Mouse (Mus musculus) forebrain, embryonic 12.5 days (tissue): Measurements from ENCODE around the gene Wnt1. TPM values are rescaled to one million over a fixed set of nuclear protein-coding genes. Genes with fewer than 3 reads are reported as not detected.

Experiments
- ATAC-seq: fragments of 200-750 bp; cut with Nextera tagmentation; 2 replicates; pipeline ENCODE4 v1.8.0; 2017; ENCODE audit warnings: moderate TSS enrichment; ENCODE audit not compliant: low FRiP score
- H3K27ac ChIP-seq: fragments of 300-500 bp; sonication (generic); 2 replicates; pipeline ENCODE4 v1.5.1; 2016; ENCODE audit warnings: mild to moderate bottlenecking
- H3K27me3 ChIP-seq: fragments of 300-500 bp; sonication (generic); 2 replicates; pipeline ENCODE4 v1.6.1; 2016; ENCODE audit warnings: mild to moderate bottlenecking
- H3K36me3 ChIP-seq: fragments of 300-500 bp; sonication (generic); replicated peaks from 2 replicates; pipeline ENCODE4 v1.6.1; 2016; ENCODE audit warnings: mild to moderate bottlenecking
- H3K4me1 ChIP-seq: fragments of 300-500 bp; sonication (generic); 2 replicates; pipeline ENCODE4 v1.6.1; 2016
- H3K4me2 ChIP-seq: fragments of 300-500 bp; sonication (generic); 2 replicates; pipeline ENCODE4 v1.6.1; 2016; ENCODE audit warnings: mild to moderate bottlenecking, moderate library complexity
- H3K4me3 ChIP-seq: fragments of 300-500 bp; sonication (generic); replicated peaks from 2 replicates; pipeline ENCODE4 v1.5.1; 2016; ENCODE audit warnings: mild to moderate bottlenecking
- H3K9ac ChIP-seq: fragments of 300-500 bp; sonication (generic); 2 replicates; pipeline ENCODE4 v1.6.1; 2016; ENCODE audit warnings: mild to moderate bottlenecking
- H3K9me3 ChIP-seq: fragments of 300-500 bp; sonication (generic); 2 replicates; pipeline ENCODE4 v1.6.1; 2016
- WGBS: fragments of 180-500 bp; shearing (Covaris S2); methylation state at CpG from one replicate; pipeline ENCODE4 v1.1.7; 2016; 5-methylcytosine and 5-hydroxymethylcytosine counted together
- polyA plus RNA-seq: library from polyadenylated mRNA; unstranded; fragments of >200 nt; fragmentation: Nextera tagmentation; extraction: Ambion mirVana; gene quantifications from 2 replicates; pipeline ENCODE4 v1.2.1, GENCODE M21; 2016

The Wnt1 gene
- polyA plus RNA-seq, 1 experiment from 2014 or later: 0.61 TPM

GRCm38 (mm10) chr15:98832161-98833058, 42.8 kb downstream of the Wnt1 start:
- ATAC-seq: no peak
- H3K4me1 ChIP-seq: peaks cover 13% of the 10 kb centered on the region
- H3K4me2 ChIP-seq: peak overlapping the region; percentile 69
- H3K9me3 ChIP-seq: no peaks in the 10 kb centered on the region
- 59% methylated on average over 12 of the region's 12 CpGs for WGBS
- no peak overlapping the region for H3K9ac ChIP-seq
- peaks cover 44% of the 10 kb centered on the region for H3K36me3 ChIP-seq
- no peaks in the 10 kb centered on the region for H3K27me3 ChIP-seq
- H3K27ac ChIP-seq: 0 out of 2 replicates have a peak overlapping the region, but pooled peaks have one; percentile 2
- no peak overlapping the region for H3K4me3 ChIP-seq

- Histone ChIP-seq H3K4me3 (no peak overlapping the region), H3K4me2 (no peak overlapping the region), H3K9me3 (no peaks in the 10 kb centered on the region), H3K4me1 (peaks cover 13% of the 10 kb centered on the region), H3K27ac (no peak overlapping the region), H3K36me3 (peaks cover 52% of the 10 kb centered on the region), H3K27me3 (no peaks in the 10 kb centered on the region), H3K9ac (no peak overlapping the region)
- ATAC-seq: no peak
- 91% methylated on average over 11 of the region's 11 CpGs for WGBS
These were observed 43.6 kb downstream of the Wnt1 start for GRCm38 (mm10) chr15:98833281-98833680.

- H3K4me3 ChIP-seq: no peak overlapping the region
- H3K9ac ChIP-seq: no peak overlapping the region
- no peak overlapping the region for H3K4me2 ChIP-seq
- H3K9me3 ChIP-seq: no peaks in the 10 kb centered on the region
- peaks cover 60% of the 10 kb centered on the region for H3K36me3 ChIP-seq
- ATAC-seq: no peak
- 88% methylated on average over 13 of the region's 13 CpGs for WGBS
- peaks cover 13% of the 10 kb centered on the region for H3K4me1 ChIP-seq
- no peak overlapping the region for H3K27ac ChIP-seq
- no peaks in the 10 kb centered on the region for H3K27me3 ChIP-seq
These were observed 44.4 kb downstream of the Wnt1 start for GRCm38 (mm10) chr15:98834059-98834458.

- H3K36me3 ChIP-seq: peaks cover 72% of the 10 kb centered on the region
- no peak overlapping the region for H3K9ac ChIP-seq
- 93% methylated on average over 14 of the region's 14 CpGs for WGBS
- no peaks in the 10 kb centered on the region for H3K9me3 ChIP-seq
- no peak overlapping the region for H3K4me3 ChIP-seq
- ATAC-seq: no peak
- no peaks in the 10 kb centered on the region for H3K27me3 ChIP-seq
- H3K4me1 ChIP-seq: peaks cover 6% of the 10 kb centered on the region
- H3K27ac ChIP-seq: no peak overlapping the region
- H3K4me2 ChIP-seq: no peak overlapping the region
These were observed 45.6 kb downstream of the Wnt1 start for GRCm38 (mm10) chr15:98835291-98835690.

GRCm38 (mm10) chr15:98837006-98837742, 47.5 kb downstream of the Wnt1 start:
- no peak for ATAC-seq

GRCm38 (mm10) chr15:98837743-98838103, 48.1 kb downstream of the Wnt1 start:
- Histone ChIP-seq H3K36me3 (peaks cover 97% of the 10 kb centered on the region), H3K9me3 (no peaks in the 10 kb centered on the region), H3K9ac (no peak overlapping the region), H3K4me2 (no peak overlapping the region), H3K27me3 (no peaks in the 10 kb centered on the region), H3K4me3 (no peak overlapping the region), H3K4me1 (no peaks in the 10 kb centered on the region), H3K27ac (no peak overlapping the region)
- no peak for ATAC-seq
- 73% methylated on average over 4 of the region's 4 CpGs for WGBS

More at GRCm38 (mm10) chr15:98837006-98837742, 47.5 kb downstream of the Wnt1 start:
- H3K9me3 ChIP-seq: no peaks in the 10 kb centered on the region
- no peak overlapping the region for H3K9ac ChIP-seq
- H3K27ac ChIP-seq: no peak overlapping the region
- H3K4me3 ChIP-seq: no peak overlapping the region
- peaks cover 91% of the 10 kb centered on the region for H3K36me3 ChIP-seq
- H3K27me3 ChIP-seq: no peaks in the 10 kb centered on the region
- 95% methylated on average over 21 of the region's 21 CpGs for WGBS
- peaks cover under 1% of the 10 kb centered on the region; the same call in 1 of the 2 replicates for H3K4me1 ChIP-seq
- H3K4me2 ChIP-seq: no peak overlapping the region

GRCm38 (mm10) chr15:98839161-98839560, 49.5 kb downstream of the Wnt1 start:
- H3K9ac ChIP-seq: no peak overlapping the region
- H3K27me3 ChIP-seq: no peaks in the 10 kb centered on the region
- no peak overlapping the region for H3K27ac ChIP-seq
- 94% methylated on average over 14 of the region's 14 CpGs for WGBS
- no peaks in the 10 kb centered on the region for H3K4me1 ChIP-seq
- peaks cover 100% of the 10 kb centered on the region for H3K36me3 ChIP-seq
- no peak overlapping the region for H3K4me2 ChIP-seq
- H3K4me3 ChIP-seq: no peak overlapping the region
- no peaks in the 10 kb centered on the region for H3K9me3 ChIP-seq
- no peak for ATAC-seq

GRCm38 (mm10) chr15:98839671-98840585, 50.3 kb downstream of the Wnt1 start:
- H3K36me3 ChIP-seq: peaks cover 100% of the 10 kb centered on the region
- no peaks in the 10 kb centered on the region for H3K4me1 ChIP-seq
- no peak for ATAC-seq

More at GRCm38 (mm10) chr15:98839671-98840585, 50.3 kb downstream of the Wnt1 start:
- Histone ChIP-seq H3K27me3 (no peaks in the 10 kb centered on the region), H3K4me3 (no peak overlapping the region), H3K27ac (no peak overlapping the region), H3K9me3 (no peaks in the 10 kb centered on the region), H3K4me2 (no peak overlapping the region), H3K9ac (no peak overlapping the region)
- WGBS: 95% methylated on average over 30 of the region's 30 CpGs

Other genes starting within 250 kb of the Wnt1 start
- gene Ccnt1, start 218.9 kb upstream of the Wnt1 start, polyA plus RNA-seq: 61.2 and 63.2 TPM in 2 replicates
- not detected in 2 replicates for gene 4930415O20Rik, start 218.9 kb upstream of the Wnt1 start, polyA plus RNA-seq
- 12.9 and 14.2 TPM in 2 replicates for gene Adcy6, start 179.8 kb upstream of the Wnt1 start, polyA plus RNA-seq
- gene Cacnb3, start 159.0 kb upstream of the Wnt1 start, polyA plus RNA-seq: 77.1 and 80.4 TPM in 2 replicates
- 23.9 and 24.1 TPM in 2 replicates for gene Ddx23, start 127.0 kb upstream of the Wnt1 start, polyA plus RNA-seq
- gene Rnd1, start 112.4 kb upstream of the Wnt1 start, polyA plus RNA-seq: 3.9 TPM in 2 replicates
- gene Ccdc65, start 81.7 kb upstream of the Wnt1 start, polyA plus RNA-seq: 1.5 and 1.7 TPM in 2 replicates
- gene Fkbp11, start 61.7 kb upstream of the Wnt1 start, polyA plus RNA-seq: 6.2 and 8.5 TPM in 2 replicates
- gene Arf3, start 26.6 kb upstream of the Wnt1 start, polyA plus RNA-seq: 58.2 and 58.3 TPM in 2 replicates
- 0.18 and 0.24 TPM in 2 replicates for gene Wnt10b, start 11.7 kb upstream of the Wnt1 start, polyA plus RNA-seq
- 0.22 TPM in 1 of 2 replicates, not detected in the other for gene Ddn, start 19.6 kb downstream of the Wnt1 start, polyA plus RNA-seq
- 85.2 and 89.4 TPM in 2 replicates for gene Prkag1, start 41.7 kb downstream of the Wnt1 start, polyA plus RNA-seq
- 12.5 and 12.7 TPM in 2 replicates for gene Kmt2d, start 81.3 kb downstream of the Wnt1 start, polyA plus RNA-seq
- gene Rhebl1, start 104.7 kb downstream of the Wnt1 start, polyA plus RNA-seq: 20.1 and 23.3 TPM in 2 replicates
- 0.45 and 0.51 TPM in 2 replicates for gene Dhh, start 108.7 kb downstream of the Wnt1 start, polyA plus RNA-seq
- 30.6 and 41.5 TPM in 2 replicates for gene Lmbr1l, start 128.4 kb downstream of the Wnt1 start, polyA plus RNA-seq
- 1,790 and 1,867 TPM in 2 replicates for gene Tuba1b, start 144.7 kb downstream of the Wnt1 start, polyA plus RNA-seq
- gene Gm49450, start 163.7 kb downstream of the Wnt1 start, polyA plus RNA-seq: not detected in 2 replicates
- 7,386 and 7,785 TPM in 2 replicates for gene Tuba1a, start 163.8 kb downstream of the Wnt1 start, polyA plus RNA-seq
- gene Tuba1c, start 240.0 kb downstream of the Wnt1 start, polyA plus RNA-seq: 107 and 111 TPM in 2 replicates